Mouse (Mus musculus): ENCODE results near the gene Tesk1. TPM values are rescaled to one million over a fixed set of nuclear protein-coding genes. Genes with fewer than 3 reads are reported as not detected.

The Tesk1 gene
- polyA plus RNA-seq, 1 experiment from 2014 or later: 9.2 TPM

GRCm38 (mm10) chr4:43425197-43425596, 16.5 kb upstream of the Tesk1 start:
- H3K4me1 ChIP-seq (ENCODE audit: control insufficient read depth, insufficient read depth, low read depth, low read length): peaks cover 6% of the 10 kb centered on the region
- H3K27me3 ChIP-seq (replicated peaks; ENCODE audit: control insufficient read depth, insufficient read depth, low read length): 0 out of 2 replicates have a peak, but pooled peaks cover 3% of the 10 kb centered on the region
- no peak for ATAC-seq
- H3K4me3 ChIP-seq (ENCODE audit: low read length): no peak overlapping the region
- peaks cover 51% of the 10 kb centered on the region for H3K36me3 ChIP-seq (ENCODE audit: control insufficient read depth, insufficient read depth, low read length)
- H3K9ac ChIP-seq (ENCODE audit: low read depth, low read length): peak overlapping the region; percentile 8; the same call in 1 of the 2 replicates
- no peak overlapping the region for H3K27ac ChIP-seq (ENCODE audit: low read depth, low read length)
- H3K4me2 ChIP-seq (ENCODE audit: low read length): no peak overlapping the region
- WGBS: 33% methylated on average over 14 of the region's 14 CpGs
- no peaks in the 10 kb centered on the region for H3K9me3 ChIP-seq (ENCODE audit: control insufficient read depth, low read length)

GRCm38 (mm10) chr4:43425648-43426380, 15.9 kb upstream of the Tesk1 start:
- no peak for ATAC-seq
- Histone ChIP-seq H3K27ac (ENCODE audit: low read depth, low read length) (no peak overlapping the region), H3K9me3 (ENCODE audit: control insufficient read depth, low read length) (no peaks in the 10 kb centered on the region), H3K27me3 (replicated peaks; ENCODE audit: control insufficient read depth, insufficient read depth, low read length) (0 out of 2 replicates have a peak, but pooled peaks cover 3% of the 10 kb centered on the region), H3K4me2 (ENCODE audit: low read length) (no peak overlapping the region), H3K9ac (ENCODE audit: low read depth, low read length) (no peak overlapping the region), H3K4me1 (ENCODE audit: control insufficient read depth, insufficient read depth, low read depth, low read length) (peaks cover 6% of the 10 kb centered on the region), H3K36me3 (ENCODE audit: control insufficient read depth, insufficient read depth, low read length) (peaks cover 51% of the 10 kb centered on the region), H3K4me3 (ENCODE audit: low read length) (no peak overlapping the region)
- 19% methylated on average over 31 of the region's 31 CpGs for WGBS

GRCm38 (mm10) chr4:43426487-43426886, 15.3 kb upstream of the Tesk1 start:
- Histone ChIP-seq H3K4me1 (ENCODE audit: control insufficient read depth, insufficient read depth, low read depth, low read length) (peaks cover 6% of the 10 kb centered on the region), H3K36me3 (ENCODE audit: control insufficient read depth, insufficient read depth, low read length) (peaks cover 50% of the 10 kb centered on the region), H3K27ac (ENCODE audit: low read depth, low read length) (no peak overlapping the region), H3K9ac (ENCODE audit: low read depth, low read length) (no peak overlapping the region), H3K27me3 (replicated peaks; ENCODE audit: control insufficient read depth, insufficient read depth, low read length) (0 out of 2 replicates have a peak, but pooled peaks cover 3% of the 10 kb centered on the region), H3K4me2 (ENCODE audit: low read length) (no peak overlapping the region), H3K4me3 (ENCODE audit: low read length) (no peak overlapping the region), H3K9me3 (ENCODE audit: control insufficient read depth, low read length) (no peaks in the 10 kb centered on the region)
- ATAC-seq: no peak
- WGBS: 47% methylated on average over 10 of the region's 10 CpGs

- peaks cover 38% of the 10 kb centered on the region for H3K36me3 ChIP-seq (ENCODE audit: control insufficient read depth, insufficient read depth, low read length)
- H3K9me3 ChIP-seq (ENCODE audit: control insufficient read depth, low read length): no peaks in the 10 kb centered on the region
- H3K4me2 ChIP-seq (ENCODE audit: low read length): no peak overlapping the region
- peaks cover 8% of the 10 kb centered on the region for H3K4me1 ChIP-seq (ENCODE audit: control insufficient read depth, insufficient read depth, low read depth, low read length)
- 0 out of 2 replicates have a peak overlapping the region, but pooled peaks have one; percentile 26 for H3K9ac ChIP-seq (ENCODE audit: low read depth, low read length)
- H3K27ac ChIP-seq (ENCODE audit: low read depth, low read length): no peak overlapping the region
- H3K27me3 ChIP-seq (replicated peaks; ENCODE audit: control insufficient read depth, insufficient read depth, low read length): 0 out of 2 replicates have a peak, but pooled peaks cover 3% of the 10 kb centered on the region
- no peak for ATAC-seq
- no peak overlapping the region for H3K4me3 ChIP-seq (ENCODE audit: low read length)
- 22% methylated on average over 23 of the region's 23 CpGs for WGBS
Observed at GRCm38 (mm10) chr4:43427501-43428179, 14.1 kb upstream of the Tesk1 start.

- H3K4me3 ChIP-seq (ENCODE audit: low read length): no peak overlapping the region
- H3K9me3 ChIP-seq (ENCODE audit: control insufficient read depth, low read length): no peaks in the 10 kb centered on the region
- peak overlapping the region; percentile 29 for H3K4me2 ChIP-seq (ENCODE audit: low read length)
- WGBS: 28% methylated on average over 16 of the region's 16 CpGs
- peak; percentile 4; the same call in 1 of the 2 replicates for ATAC-seq
- peaks cover 31% of the 10 kb centered on the region for H3K36me3 ChIP-seq (ENCODE audit: control insufficient read depth, insufficient read depth, low read length)
- peaks cover 8% of the 10 kb centered on the region for H3K4me1 ChIP-seq (ENCODE audit: control insufficient read depth, insufficient read depth, low read depth, low read length)
- 0 out of 2 replicates have a peak, but pooled peaks cover 3% of the 10 kb centered on the region for H3K27me3 ChIP-seq (replicated peaks; ENCODE audit: control insufficient read depth, insufficient read depth, low read length)
- H3K9ac ChIP-seq (ENCODE audit: low read depth, low read length): 0 out of 2 replicates have a peak overlapping the region, but pooled peaks have one; percentile 26
- no peak overlapping the region for H3K27ac ChIP-seq (ENCODE audit: low read depth, low read length)
Observed at GRCm38 (mm10) chr4:43428180-43428861, 13.4 kb upstream of the Tesk1 start.

GRCm38 (mm10) chr4:43428946-43429345, 12.8 kb upstream of the Tesk1 start, which contains the start of gene Fam166b:
Gene Fam166b (minus strand): TSS chr4:43429134.
- Histone ChIP-seq H3K4me3 (ENCODE audit: low read length) (no peak within 1 kb of the TSS), H3K4me2 (ENCODE audit: low read length) (peak within 1 kb of the TSS; percentile 29), H3K4me1 (ENCODE audit: control insufficient read depth, insufficient read depth, low read depth, low read length) (peaks cover 8% of the 10 kb centered on the region), H3K27me3 (replicated peaks; ENCODE audit: control insufficient read depth, insufficient read depth, low read length) (0 out of 2 replicates have a peak, but pooled peaks cover 3% of the 10 kb centered on the region), H3K9ac (ENCODE audit: low read depth, low read length) (peak within 1 kb of the TSS; percentile 26; the same call in 1 of the 2 replicates), H3K9me3 (ENCODE audit: control insufficient read depth, low read length) (no peaks in the 10 kb centered on the region), H3K27ac (ENCODE audit: low read depth, low read length) (no peak within 1 kb of the TSS), H3K36me3 (ENCODE audit: control insufficient read depth, insufficient read depth, low read length) (peaks cover 25% of the 10 kb centered on the region)
- peak; percentile 52 for ATAC-seq
- 11% methylated on average over 10 of the region's 10 CpGs for WGBS

- H3K36me3 ChIP-seq (ENCODE audit: control insufficient read depth, insufficient read depth, low read length): no peaks in the 10 kb centered on the region
- peak overlapping the region; percentile 72 for H3K27ac ChIP-seq (ENCODE audit: low read depth, low read length)
- 3% methylated on average over 4 of the region's 4 CpGs for WGBS
- H3K4me3 ChIP-seq (ENCODE audit: low read length): no peak overlapping the region
- no peaks in the 10 kb centered on the region for H3K9me3 ChIP-seq (ENCODE audit: control insufficient read depth, low read length)
- H3K9ac ChIP-seq (ENCODE audit: low read depth, low read length): no peak overlapping the region
- H3K4me1 ChIP-seq (ENCODE audit: control insufficient read depth, insufficient read depth, low read depth, low read length): peaks cover 8% of the 10 kb centered on the region
- H3K4me2 ChIP-seq (ENCODE audit: low read length): no peak overlapping the region; the same call in 1 of the 2 replicates
- no peaks in the 10 kb centered on the region for H3K27me3 ChIP-seq (replicated peaks; ENCODE audit: control insufficient read depth, insufficient read depth, low read length)
- ATAC-seq: peak; percentile 46
Observed at GRCm38 (mm10) chr4:43431690-43432089, 10.0 kb upstream of the Tesk1 start.

- Histone ChIP-seq H3K9me3 (ENCODE audit: control insufficient read depth, low read length) (no peaks in the 10 kb centered on the region), H3K27ac (ENCODE audit: low read depth, low read length) (no peak overlapping the region), H3K4me3 (ENCODE audit: low read length) (no peak overlapping the region), H3K27me3 (replicated peaks; ENCODE audit: control insufficient read depth, insufficient read depth, low read length) (no peaks in the 10 kb centered on the region), H3K4me1 (ENCODE audit: control insufficient read depth, insufficient read depth, low read depth, low read length) (peaks cover 8% of the 10 kb centered on the region), H3K9ac (ENCODE audit: low read depth, low read length) (no peak overlapping the region), H3K36me3 (ENCODE audit: control insufficient read depth, insufficient read depth, low read length) (no peaks in the 10 kb centered on the region), H3K4me2 (ENCODE audit: low read length) (no peak overlapping the region)
- WGBS: 81% methylated on average over 1 of the region's 1 CpGs
- no peak for ATAC-seq
Observed at GRCm38 (mm10) chr4:43432832-43433231, 8.9 kb upstream of the Tesk1 start.

Data from hindbrain, embryonic 16.5 days (tissue).